Mouse (Mus musculus): ENCODE measurements around the gene 5730596B20Rik. TPM values are rescaled to one million over a fixed set of nuclear protein-coding genes. Genes with fewer than 3 reads are reported as not detected.

The 5730596B20Rik gene
- total RNA-seq, 2 experiments from 2014 or later, result not detected

DNA sequence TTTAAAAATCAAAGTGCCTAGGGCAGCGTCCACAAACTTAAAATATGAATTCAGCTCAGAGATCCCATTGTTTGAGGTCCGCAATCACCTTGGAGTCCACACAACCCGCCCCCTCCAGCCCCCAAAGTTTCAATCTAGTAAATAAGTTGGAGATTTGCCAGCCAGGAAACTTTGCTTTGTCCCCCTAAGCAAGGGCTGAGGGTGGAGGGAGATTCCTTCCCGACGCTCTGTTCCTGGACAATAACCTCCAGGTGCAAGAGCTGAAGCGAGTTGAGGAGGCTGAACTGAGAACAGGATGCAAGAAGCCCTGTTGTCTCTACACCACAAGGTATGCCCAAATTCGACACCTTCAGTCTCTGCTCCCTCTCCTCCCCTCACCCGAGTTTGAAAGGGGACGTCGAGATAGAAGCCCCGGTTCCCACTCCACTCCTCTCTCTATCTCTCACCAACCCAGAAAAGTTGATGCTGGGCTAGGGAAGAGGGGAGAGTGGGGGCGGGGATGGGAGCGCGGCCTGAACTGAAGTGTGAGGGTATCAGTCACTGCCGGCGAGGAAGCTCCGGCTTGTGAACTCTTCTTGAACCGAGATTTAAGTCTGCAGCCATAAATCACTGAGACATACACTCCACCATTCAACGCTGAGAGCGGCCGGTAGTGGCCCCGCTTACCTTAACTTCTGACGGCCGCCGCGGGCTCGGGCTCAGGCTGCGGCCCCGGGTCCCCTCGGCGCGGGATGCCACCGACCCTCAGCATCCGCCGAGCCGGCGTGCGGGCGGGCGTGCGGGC is 2.1 kb upstream of the 5730596B20Rik start:
- DNase-seq (ENCODE audit: low spot score in 2 of 2), result no peak

GRCm38 (mm10) chr6:52175864-52176263 is 1.4 kb upstream of the 5730596B20Rik start:
- DNase-seq (ENCODE audit: low spot score in 2 of 2), result no peak

DNA sequence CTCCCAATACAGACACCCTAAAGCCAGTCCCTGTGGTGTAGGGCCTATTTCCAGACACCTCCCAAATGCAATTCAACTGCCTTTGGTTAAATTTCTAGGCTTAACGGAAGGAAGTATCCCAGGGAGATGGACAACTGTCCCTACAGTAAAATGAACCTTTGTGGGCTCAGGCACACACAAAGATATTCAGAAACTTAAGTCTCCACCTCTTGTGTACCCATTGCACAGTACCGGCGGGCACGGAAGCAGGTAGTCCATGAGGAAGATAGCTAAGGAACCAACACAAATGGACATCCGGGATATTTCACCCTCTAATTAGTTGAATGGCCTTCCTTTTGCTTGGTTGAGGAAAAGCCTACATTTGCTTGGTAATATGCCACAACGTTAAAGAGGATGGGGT is 907 bp upstream of the 5730596B20Rik start:
- no peak for DNase-seq (ENCODE audit: low spot score in 2 of 2)

- DNase-seq (ENCODE audit: low spot score in 2 of 2), result no peak
These were observed 508 bp downstream of the 5730596B20Rik start for GRCm38 (mm10) chr6:52177806-52178205.

GRCm38 (mm10) chr6:52178918-52179665 is 1.8 kb downstream of the 5730596B20Rik start:
- DNase-seq (ENCODE audit: low spot score in 2 of 2), result no peak

DNA sequence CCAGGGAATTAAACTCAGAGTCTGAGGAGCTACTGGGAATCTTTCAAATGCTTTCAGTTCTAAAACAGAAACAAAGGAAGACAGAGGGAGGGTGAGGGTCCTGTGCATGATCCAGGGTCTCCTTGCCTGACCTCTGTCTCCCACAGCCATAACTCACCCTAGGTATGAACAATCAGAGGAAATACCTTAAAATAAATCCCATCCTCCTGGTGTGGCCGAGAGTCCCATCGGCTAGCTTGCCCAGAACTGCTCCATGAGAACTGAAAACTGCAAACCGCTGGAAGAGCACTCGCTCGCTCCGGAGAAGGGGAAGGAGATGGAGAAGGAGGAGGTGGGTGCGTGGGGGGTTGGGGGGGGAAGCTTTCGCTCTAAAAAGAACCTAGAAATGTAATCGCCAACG is 2.4 kb downstream of the 5730596B20Rik start:
- no peak for DNase-seq (ENCODE audit: low spot score in 2 of 2)

- DNase-seq (ENCODE audit: low spot score in 2 of 2), result no peak
These were observed 3.0 kb downstream of the 5730596B20Rik start for GRCm38 (mm10) chr6:52180213-52180710.

- DNase-seq (ENCODE audit: low spot score in 2 of 2), result no peak
These were observed 3.4 kb downstream of the 5730596B20Rik start for GRCm38 (mm10) chr6:52180726-52181125.

DNA sequence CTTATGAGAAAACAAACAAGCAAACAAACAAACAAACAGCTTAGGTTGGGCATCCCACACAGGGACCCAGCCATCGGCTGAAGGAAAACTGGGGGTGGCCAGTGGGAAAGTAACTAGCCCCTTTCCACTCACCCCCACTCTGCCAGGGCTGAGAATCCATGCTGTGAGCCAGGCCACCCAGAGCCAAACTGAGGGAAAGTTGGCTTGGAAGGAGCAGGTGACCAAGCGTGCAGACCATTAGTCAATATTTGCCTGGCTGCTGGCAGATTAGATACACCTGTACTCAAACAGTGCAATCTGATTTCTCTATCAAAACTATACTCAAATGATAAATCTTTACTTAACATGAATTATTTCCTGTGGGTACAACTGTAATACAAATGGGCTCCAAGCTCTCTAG is 4.7 kb downstream of the 5730596B20Rik start:
- DNase-seq (ENCODE audit: low spot score in 2 of 2), result no peak

- DNase-seq (ENCODE audit: low spot score in 2 of 2), result no peak
These were observed 5.5 kb downstream of the 5730596B20Rik start for GRCm38 (mm10) chr6:52182793-52183192.

DNA sequence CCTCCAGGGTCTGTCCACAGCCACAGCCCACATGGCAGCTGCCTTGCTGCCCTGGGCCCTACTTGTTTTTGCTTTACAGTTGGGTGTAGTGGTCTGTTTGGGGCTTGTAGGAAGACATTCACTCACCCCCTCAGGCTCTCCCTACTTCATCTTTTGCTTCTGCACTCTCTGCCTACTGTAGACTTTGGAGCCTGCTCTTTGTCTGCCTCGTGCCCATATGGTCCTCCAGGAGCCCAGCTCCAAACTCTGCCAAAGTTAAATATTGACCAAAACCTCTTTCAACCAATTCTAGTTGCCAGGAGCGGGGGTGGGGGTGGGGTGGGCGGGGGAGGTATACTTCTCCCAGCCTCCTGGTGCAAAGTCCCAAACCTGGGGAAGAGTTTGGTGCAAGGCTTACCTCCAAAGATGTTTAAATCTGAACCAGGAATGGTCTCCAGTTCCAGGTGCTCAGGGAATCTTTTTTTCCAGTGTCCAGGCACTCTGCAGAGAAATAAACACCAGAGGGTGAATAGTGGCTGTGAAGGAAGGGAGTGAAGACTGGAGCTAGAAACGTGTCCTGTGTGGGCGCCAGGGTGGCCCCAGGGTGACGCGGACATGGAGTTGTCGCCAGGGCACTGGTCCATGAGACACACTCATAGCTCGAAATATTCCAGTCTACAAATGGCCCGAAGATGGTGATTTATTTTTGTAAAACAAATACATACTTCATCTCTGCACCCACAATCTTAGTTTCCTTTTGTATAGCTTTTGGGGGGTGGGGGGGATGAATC is 6.2 kb downstream of the 5730596B20Rik start:
- no peak for DNase-seq (ENCODE audit: low spot score in 2 of 2)

GRCm38 (mm10) chr6:52184668-52185067 is 7.4 kb downstream of the 5730596B20Rik start:
- no peak for DNase-seq (ENCODE audit: low spot score in 2 of 2)

DNA sequence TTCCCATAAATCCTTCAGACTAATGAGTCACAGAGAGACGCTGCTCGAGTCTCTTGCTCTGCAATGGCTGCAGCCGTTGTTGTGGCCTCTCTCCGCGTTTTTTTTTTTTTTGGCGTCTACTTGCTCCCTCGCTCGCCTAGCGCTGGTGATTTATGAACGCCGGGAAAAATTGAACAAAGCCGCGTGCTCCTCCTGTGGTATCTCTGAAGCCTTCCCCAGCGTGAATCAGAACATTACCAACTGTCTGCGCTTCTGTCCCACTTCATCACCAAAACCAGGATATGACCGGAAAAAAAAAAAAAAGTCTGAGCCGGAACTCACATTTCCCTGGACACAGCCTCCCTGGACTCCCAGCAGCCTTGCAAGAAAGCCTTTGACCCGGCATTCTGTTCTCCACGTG is 7.9 kb downstream of the 5730596B20Rik start:
- DNase-seq (ENCODE audit: low spot score in 2 of 2), result no peak

GRCm38 (mm10) chr6:52185834-52186233 is 8.5 kb downstream of the 5730596B20Rik start:
- DNase-seq (ENCODE audit: low spot score in 2 of 2), result no peak

GRCm38 (mm10) chr6:52186500-52186899 is 9.2 kb downstream of the 5730596B20Rik start:
- DNase-seq (ENCODE audit: low spot score in 2 of 2), result no peak

- no peak for DNase-seq (ENCODE audit: low spot score in 2 of 2)
These were observed 11.9 kb downstream of the 5730596B20Rik start for GRCm38 (mm10) chr6:52189172-52189591.

- no peak for DNase-seq (ENCODE audit: low spot score in 2 of 2)
These were observed 12.6 kb downstream of the 5730596B20Rik start for GRCm38 (mm10) chr6:52189909-52190308.

DNA sequence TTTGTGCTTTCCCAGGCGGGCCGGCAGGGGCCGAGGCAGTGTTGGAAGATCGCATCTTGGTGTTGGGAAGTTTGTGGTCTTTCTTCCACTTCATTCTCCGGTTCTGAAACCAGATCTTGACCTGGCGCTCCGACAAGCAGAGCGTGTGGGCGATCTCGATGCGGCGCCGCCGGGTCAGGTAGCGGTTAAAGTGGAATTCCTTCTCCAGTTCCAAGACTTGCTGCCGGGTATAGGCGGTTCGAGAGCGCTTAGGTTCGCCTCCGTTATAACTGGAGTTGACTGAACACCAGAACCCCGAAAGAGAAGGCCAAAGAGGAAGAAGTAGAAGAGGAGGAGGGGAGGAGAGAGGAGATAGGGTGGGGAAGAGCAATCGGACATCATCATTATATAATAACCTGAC is 13.1 kb downstream of the 5730596B20Rik start:
- DNase-seq (ENCODE audit: low spot score in 2 of 2), result no peak

- DNase-seq (ENCODE audit: low spot score in 2 of 2), result no peak
These were observed 13.9 kb downstream of the 5730596B20Rik start, which contains the start of gene Hoxa4 for GRCm38 (mm10) chr6:52190906-52191810. Gene Hoxa4 (minus strand): TSS chr6:52191753.

- DNase-seq (ENCODE audit: low spot score in 2 of 2), result peak; percentile 51 to 67
These were observed 14.7 kb downstream of the 5730596B20Rik start for GRCm38 (mm10) chr6:52191860-52192550.

Data from layer of hippocampus, postnatal 10 days (tissue).